Mouse (Mus musculus): ENCODE measurements around the gene Mlycd.
"Not testable (repeated sequence)": the region's sequence is repeated elsewhere in the genome, so short reads cannot be mapped to it uniquely, and the experiment has no call there.

Mlycd gene

GRCm38 (mm10) chr8:119394524-119395026 lies at the start of gene Mlycd:
Mlycd (plus strand) TSS chr8:119394878.
- peak; percentile 78 to 87 for DNase-seq (ENCODE audit: low spot score in 2 of 2)

DNA sequence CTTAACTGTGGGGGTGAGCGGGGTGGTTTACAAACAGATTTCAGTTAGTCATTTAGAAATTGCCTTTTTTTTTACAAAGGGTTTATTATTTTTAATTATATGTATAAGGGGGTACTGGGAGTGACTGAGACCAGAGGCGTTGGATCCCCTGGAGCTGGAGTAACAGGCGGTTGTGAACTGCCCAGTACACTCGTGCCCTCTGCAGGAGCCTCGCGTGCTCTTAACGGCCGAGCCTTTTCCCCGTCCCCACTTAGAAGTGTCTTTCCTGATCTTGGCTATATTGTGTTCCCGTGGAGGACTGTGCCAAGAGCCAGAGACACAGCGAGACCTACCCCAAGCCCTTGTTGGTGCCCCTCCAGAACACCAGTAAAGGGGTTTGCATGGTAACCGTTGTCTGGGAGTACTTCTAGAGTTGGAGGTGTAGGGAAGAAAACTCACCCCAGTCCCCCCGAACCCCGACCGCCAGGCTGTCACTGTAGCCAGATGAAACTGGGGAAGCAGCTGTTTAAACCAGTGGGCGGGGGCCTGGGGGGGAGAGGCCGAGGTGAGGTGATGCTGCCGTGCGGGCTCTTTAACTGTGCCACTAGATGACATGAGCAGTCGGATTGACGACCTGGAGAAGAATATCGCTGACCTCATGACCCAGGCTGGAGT lies 49.5 kb upstream of the Mlycd start:
- no peak for DNase-seq (ENCODE audit: low spot score in 2 of 2)

DNA sequence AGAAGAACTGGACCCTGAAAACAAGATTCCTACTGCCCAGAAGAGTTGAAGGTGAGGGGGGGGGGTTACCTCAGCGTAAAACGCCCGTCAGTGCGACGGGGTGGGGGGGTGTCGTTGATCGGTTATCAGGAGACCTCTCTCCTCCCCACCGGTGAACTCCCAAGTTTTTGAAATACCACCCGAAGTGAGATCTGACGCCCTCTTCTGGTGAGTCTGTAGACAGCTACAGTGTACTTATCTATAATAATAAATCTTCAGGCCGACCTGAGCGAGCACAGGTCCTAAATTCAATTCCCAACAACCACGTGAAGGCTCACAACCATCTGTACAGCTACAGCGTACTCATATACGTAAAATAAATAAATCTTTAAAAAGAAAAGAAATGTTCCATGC lies 49.0 kb upstream of the Mlycd start:
- no peak for DNase-seq (ENCODE audit: low spot score in 2 of 2)

DNA sequence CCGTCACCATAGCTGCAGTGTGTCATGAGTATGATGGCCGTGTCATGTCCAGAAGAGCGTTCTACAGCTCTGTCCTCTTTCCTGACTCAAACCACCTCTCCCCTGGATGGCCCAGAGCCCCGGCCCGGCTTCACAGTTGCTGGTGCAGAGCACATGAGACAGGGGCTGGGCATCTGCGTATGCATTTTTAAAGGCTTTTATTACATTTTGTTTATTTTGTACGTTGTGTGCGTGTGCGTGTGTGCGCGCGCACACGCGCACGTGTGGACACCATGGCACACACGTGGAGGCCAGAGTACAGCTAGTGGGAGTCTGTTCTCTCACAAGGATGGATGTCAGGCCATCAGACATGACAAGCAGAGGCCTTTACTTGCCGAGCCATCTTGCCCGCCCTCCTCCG lies 43.0 kb upstream of the Mlycd start:
- DNase-seq (ENCODE audit: low spot score in 2 of 2): no peak

- DNase-seq (ENCODE audit: low spot score in 2 of 2): no peak
These were observed 41.6 kb upstream of the Mlycd start for GRCm38 (mm10) chr8:119352977-119353658.

GRCm38 (mm10) chr8:119353659-119354023 lies 41.0 kb upstream of the Mlycd start:
- no peak for DNase-seq (ENCODE audit: low spot score in 2 of 2)

DNA sequence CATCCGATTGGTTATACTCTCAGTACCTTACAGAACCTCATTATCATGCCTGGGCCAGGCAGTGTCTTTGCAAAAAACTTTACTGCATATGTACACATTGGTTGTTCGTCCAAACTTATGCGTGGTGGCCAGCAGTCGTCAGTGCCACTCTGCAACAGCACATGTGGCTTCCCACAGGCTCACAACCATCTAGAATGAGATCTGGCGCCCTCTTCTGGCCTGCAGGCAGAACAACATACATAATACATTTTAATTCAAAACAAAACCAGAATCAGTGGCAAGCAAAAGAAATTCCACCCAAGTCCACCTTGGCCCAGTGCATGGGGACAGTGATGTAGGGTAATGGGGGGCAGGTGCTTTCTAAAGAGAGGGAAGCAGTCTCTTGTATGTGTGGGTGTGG lies 38.0 kb upstream of the Mlycd start:
- DNase-seq (ENCODE audit: low spot score in 2 of 2): not testable (repeated sequence)

DNA sequence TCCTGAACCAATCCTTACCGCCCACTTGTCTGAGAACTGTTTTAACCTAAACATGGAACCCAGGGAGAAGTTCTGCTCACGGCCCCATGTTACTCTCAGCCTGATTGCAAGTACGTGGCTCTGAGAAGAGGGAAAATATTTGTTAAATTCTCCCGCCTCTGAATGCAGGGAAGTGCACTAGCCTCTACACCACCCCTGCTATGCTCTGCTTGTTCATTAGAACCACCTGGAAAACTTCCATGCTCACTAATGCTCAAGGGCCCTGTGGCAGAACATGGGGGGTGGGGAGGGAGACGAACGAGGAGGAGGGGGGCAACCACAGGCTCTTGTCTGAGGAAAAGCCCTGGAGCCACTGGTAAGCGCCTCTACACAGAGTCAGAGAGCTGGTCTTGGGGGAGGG lies 36.5 kb upstream of the Mlycd start:
- no peak for DNase-seq (ENCODE audit: low spot score in 2 of 2)

GRCm38 (mm10) chr8:119358836-119359235 lies 35.8 kb upstream of the Mlycd start:
- DNase-seq (ENCODE audit: low spot score in 2 of 2): no peak

GRCm38 (mm10) chr8:119360686-119361295 lies 33.9 kb upstream of the Mlycd start:
- DNase-seq (ENCODE audit: low spot score in 2 of 2): no peak

DNA sequence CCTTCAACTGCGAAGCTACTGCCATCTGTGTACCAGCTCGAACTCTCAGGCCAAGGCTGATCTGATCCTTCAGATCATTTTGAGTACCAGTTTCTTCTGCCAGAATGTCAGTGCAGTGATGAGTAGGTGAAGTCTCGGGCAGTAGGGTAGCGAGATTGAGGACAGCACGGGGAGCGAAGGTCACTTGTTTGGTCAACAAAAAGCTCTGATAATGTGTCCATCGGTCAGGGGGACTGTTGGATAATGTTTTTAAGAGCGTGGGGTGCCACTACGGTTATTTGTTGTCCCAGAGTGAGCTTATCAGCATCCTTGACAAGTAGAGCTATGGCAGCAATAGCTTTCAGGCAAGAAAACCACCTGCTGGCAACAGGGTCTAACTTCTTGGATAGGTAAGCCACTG lies 20.0 kb upstream of the Mlycd start:
- DNase-seq (ENCODE audit: low spot score in 2 of 2): not testable (repeated sequence)

DNA sequence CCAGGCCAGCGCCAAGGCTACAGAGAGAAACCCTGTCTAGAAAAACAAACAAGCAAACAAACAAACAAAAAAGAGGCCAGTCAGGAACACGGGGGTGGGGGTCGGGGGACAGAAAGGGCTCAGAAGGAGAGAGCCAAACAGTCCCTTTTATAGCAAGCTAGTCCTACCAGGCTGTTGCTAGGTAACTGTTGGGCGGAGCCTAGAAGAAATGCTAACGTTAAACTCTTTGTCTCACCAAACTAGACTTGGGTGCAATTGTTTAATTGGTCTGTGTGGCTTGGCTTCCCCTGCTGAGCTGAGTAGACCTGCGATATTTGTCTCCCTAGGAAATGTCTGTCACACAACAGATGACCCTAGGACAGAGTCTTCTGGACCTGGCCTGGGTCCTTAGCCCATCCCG lies 16.2 kb upstream of the Mlycd start:
- no peak for DNase-seq (ENCODE audit: low spot score in 2 of 2)

DNA sequence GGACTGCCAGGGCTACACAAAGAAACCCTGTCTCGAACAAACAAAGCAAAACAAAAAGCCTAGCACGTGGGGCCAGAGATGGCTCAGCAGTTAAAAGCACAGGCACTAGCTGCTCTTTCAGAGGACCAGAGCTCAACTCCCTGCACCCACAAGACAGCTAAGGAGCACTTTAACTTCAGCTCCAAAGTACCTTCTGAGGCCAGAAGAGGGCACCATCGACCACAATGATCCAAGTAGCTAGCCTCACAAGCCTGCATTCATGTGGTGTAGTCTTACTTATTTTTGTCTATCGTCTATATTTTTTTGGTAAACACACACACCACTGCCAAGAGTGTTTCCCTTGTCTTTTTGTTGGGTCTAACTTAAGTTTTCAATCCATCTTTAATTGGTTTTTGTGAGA lies 14.1 kb upstream of the Mlycd start:
- no peak for DNase-seq (ENCODE audit: low spot score in 2 of 2)

DNA sequence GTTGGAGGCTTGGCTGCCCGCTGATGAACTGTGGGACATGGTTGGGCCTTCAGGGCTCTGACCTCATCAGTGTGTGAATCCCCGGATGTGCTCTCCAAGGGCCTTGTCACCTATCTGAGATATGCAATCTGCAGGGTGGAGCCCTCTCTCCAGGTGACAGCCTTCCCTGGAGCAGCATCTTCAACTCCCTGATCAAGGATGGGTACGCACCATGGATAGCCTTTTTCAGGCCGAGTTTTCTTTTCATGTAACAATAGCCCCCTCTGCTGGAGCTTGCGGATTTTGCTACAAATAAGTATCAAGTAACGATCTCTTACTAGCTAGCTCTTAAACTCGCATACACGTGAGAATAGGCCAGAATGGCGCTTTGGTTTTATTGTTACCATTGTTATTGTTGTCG lies 10.2 kb upstream of the Mlycd start:
- peak; percentile 63 to 80 for DNase-seq (ENCODE audit: low spot score in 2 of 2)

- no peak for DNase-seq (ENCODE audit: low spot score in 2 of 2)
These were observed 8.8 kb upstream of the Mlycd start for GRCm38 (mm10) chr8:119385854-119386253.

DNA sequence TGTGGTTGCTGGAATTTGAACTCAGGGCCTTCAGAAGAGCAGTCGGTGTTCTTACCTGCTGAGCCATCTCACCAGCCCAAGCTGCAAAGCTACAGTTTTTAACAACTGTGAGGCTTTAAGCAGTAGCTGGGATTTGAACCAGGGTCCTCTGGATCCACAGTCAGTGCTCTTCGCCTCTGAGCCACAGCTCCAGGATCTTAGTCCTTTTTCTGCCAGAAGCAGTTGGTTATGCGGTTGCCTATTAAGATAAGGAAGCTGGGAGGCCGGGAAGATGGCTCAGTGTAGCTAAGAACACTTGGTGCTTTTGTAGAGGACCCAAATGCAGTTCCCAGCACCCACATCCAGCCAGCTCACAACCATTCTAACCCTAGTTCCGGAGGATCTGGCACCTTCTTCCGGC lies 7.7 kb upstream of the Mlycd start:
- no peak for DNase-seq (ENCODE audit: low spot score in 2 of 2)

- DNase-seq (ENCODE audit: low spot score in 2 of 2): no peak
These were observed 581 bp upstream of the Mlycd start for GRCm38 (mm10) chr8:119394097-119394496.

- DNase-seq (ENCODE audit: low spot score in 2 of 2): no peak
These were observed 633 bp downstream of the Mlycd start for GRCm38 (mm10) chr8:119395072-119395950.

- DNase-seq (ENCODE audit: low spot score in 2 of 2): no peak
These were observed 3.9 kb downstream of the Mlycd start for GRCm38 (mm10) chr8:119398558-119398957.

GRCm38 (mm10) chr8:119399255-119399654 lies 4.6 kb downstream of the Mlycd start:
- DNase-seq (ENCODE audit: low spot score in 2 of 2): no peak

- no peak for DNase-seq (ENCODE audit: low spot score in 2 of 2)
These were observed 5.5 kb downstream of the Mlycd start for GRCm38 (mm10) chr8:119400122-119400671.

- no peak for DNase-seq (ENCODE audit: low spot score in 2 of 2)
These were observed 6.2 kb downstream of the Mlycd start for GRCm38 (mm10) chr8:119400904-119401303.
